Mouse (Mus musculus): ENCODE measurements around the gene Ankdd1b. TPM values are rescaled to one million over a fixed set of nuclear protein-coding genes. Genes with fewer than 3 reads are reported as not detected.

Ankdd1b gene
- polyA plus RNA-seq, 1 experiment from 2014 or later: not detected

DNA sequence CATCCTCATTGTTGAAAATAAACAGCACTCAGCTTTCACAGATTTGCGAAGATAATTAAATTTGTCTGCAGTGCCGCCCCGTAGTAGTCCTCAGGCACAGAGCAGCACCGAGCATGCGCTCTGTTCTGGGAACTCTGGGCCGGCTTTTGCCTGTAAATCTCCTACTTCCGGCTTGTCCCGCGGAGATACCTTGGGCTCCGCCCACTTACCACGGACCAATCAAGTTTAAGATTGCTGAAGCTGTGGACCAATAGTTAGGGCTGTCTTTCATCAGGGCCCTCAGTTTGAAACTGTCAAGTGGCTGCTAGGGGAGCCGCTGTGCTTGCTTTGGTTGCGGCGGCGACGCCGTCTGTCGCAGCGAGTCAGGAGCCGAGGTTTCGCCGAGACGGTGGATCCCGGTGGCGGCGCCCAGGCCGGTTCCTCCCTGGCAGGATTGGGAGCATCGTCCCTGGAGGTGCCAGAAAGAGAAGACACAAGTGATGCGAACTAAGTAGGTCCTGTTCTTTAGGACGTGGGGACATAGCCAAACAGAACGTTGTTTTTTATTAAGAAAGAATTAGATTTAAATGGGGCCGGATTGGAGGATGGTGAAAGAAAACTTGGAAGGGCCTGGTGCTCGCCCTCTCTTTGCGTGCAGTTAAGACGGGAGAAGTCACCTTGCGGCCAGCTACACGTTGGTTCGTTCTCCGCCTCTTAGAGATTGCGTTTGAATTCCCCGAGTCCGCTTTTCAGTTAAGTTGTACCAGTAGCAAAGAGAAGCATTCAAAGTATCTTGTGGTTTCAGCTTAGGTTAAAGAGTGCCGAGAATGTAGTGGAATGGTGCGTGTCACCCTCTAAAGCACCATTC, 82.7 kb downstream of the Ankdd1b start, which contains the start of gene Poc5:
TSS of gene Poc5 (plus strand) at position 253 of the 847 bp plus-strand sequence.
- H3K4me3 ChIP-seq: peak within 1 kb of the TSS; percentile 76
- peaks cover 29% of the 10 kb centered on the region for H3K36me3 ChIP-seq
- under 1% methylated on average over 44 of the region's 44 CpGs for WGBS

DNA sequence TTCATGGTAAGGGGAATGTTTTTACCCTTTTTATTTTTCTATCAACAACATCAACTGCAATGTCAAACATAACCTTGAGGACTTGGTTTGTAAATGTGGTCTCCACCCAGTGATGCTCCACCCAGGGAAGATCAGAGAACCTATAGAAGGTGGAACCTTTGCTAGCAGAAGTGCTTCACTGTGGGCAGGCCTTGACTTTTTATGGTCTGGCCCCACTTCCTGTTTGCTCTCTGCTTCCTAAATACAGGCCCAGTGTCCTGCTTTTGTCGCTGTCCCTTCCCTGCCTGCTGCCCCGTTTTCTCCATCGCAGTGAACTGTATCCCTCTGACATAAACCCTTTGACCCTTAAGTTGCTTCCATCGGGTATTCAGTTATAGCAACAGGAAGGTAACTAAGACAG, 93.1 kb downstream of the Ankdd1b start:
- H3K9me3 ChIP-seq: no peaks in the 10 kb centered on the region

More for the DNA sequence above, 82.7 kb downstream of the Ankdd1b start, which contains the start of gene Poc5:
- H3K27me3 ChIP-seq: no peaks in the 10 kb centered on the region
- H3K9ac ChIP-seq: peak within 1 kb of the TSS; percentile 80
- peak within 1 kb of the TSS; percentile 75 for H3K4me2 ChIP-seq (replicated peaks)
- H3K4me1 ChIP-seq: peaks cover 12% of the 10 kb centered on the region
- peak within 1 kb of the TSS; percentile 44; the same call in 1 of the 2 replicates for H3K27ac ChIP-seq
- peak; percentile 99 for ATAC-seq (ENCODE audit: low FRiP score, low read depth)
- H3K9me3 ChIP-seq: no peaks in the 10 kb centered on the region

GRCm38 (mm10) chr13:96376871-96377270, 94.1 kb downstream of the Ankdd1b start:
- Histone ChIP-seq H3K9me3 (no peaks in the 10 kb centered on the region), H3K27ac (no peak overlapping the region), H3K4me3 (no peak overlapping the region), H3K27me3 (no peaks in the 10 kb centered on the region), H3K9ac (no peak overlapping the region), H3K4me2 (replicated peaks) (no peak overlapping the region), H3K36me3 (no peaks in the 10 kb centered on the region), H3K4me1 (no peaks in the 10 kb centered on the region)
- WGBS: 86% methylated on average over 18 of the region's 18 CpGs
- no peak for ATAC-seq (ENCODE audit: low FRiP score, low read depth)

More for the DNA sequence above, 93.1 kb downstream of the Ankdd1b start:
- Histone ChIP-seq H3K27ac (no peak overlapping the region), H3K27me3 (no peaks in the 10 kb centered on the region), H3K4me3 (no peak overlapping the region), H3K4me1 (no peaks in the 10 kb centered on the region), H3K9ac (no peak overlapping the region), H3K36me3 (no peaks in the 10 kb centered on the region), H3K4me2 (replicated peaks) (no peak overlapping the region)
- no peak for ATAC-seq (ENCODE audit: low FRiP score, low read depth)
- 52% methylated on average over 4 of the region's 4 CpGs for WGBS

GRCm38 (mm10) chr13:96375519-96375918, 95.5 kb downstream of the Ankdd1b start:
- Histone ChIP-seq H3K36me3 (no peaks in the 10 kb centered on the region), H3K4me3 (no peak overlapping the region), H3K4me2 (replicated peaks) (no peak overlapping the region), H3K27me3 (no peaks in the 10 kb centered on the region), H3K9ac (no peak overlapping the region), H3K4me1 (no peaks in the 10 kb centered on the region), H3K27ac (no peak overlapping the region), H3K9me3 (no peaks in the 10 kb centered on the region)
- 4% methylated on average over 2 of the region's 2 CpGs for WGBS
- no peak for ATAC-seq (ENCODE audit: low FRiP score, low read depth)

Other genes with a start within 250 kb of the Ankdd1b start
- 13.8 and 16.5 TPM in 2 replicates for gene Poc5, start 82.9 kb downstream of the Ankdd1b start, polyA plus RNA-seq (2015; fragmentation: Nextera tagmentation; extraction: Ambion mirVana)
- not detected in 2 replicates for gene Gm17622, start 19.5 kb upstream of the Ankdd1b start, polyA plus RNA-seq (2015; fragmentation: Nextera tagmentation; extraction: Ambion mirVana)
- gene Polk, start 71.4 kb upstream of the Ankdd1b start, polyA plus RNA-seq (2015; fragmentation: Nextera tagmentation; extraction: Ambion mirVana): 10.5 and 11.6 TPM in 2 replicates
- gene Col4a3bp, start 71.4 kb upstream of the Ankdd1b start, polyA plus RNA-seq (2015; fragmentation: Nextera tagmentation; extraction: Ambion mirVana): 9.9 and 10.2 TPM in 2 replicates
- 72.6 and 74.0 TPM in 2 replicates for gene Hmgcr, start 199.7 kb upstream of the Ankdd1b start, polyA plus RNA-seq (2015; fragmentation: Nextera tagmentation; extraction: Ambion mirVana)

All from limb, embryonic 13.5 days (tissue).